Mouse (Mus musculus): Measurements from ENCODE around the gene Xrcc4. TPM values are rescaled to one million over a fixed set of nuclear protein-coding genes. Genes with fewer than 3 reads are reported as not detected.
A peak's percentile ranks its signal among the peaks of the same experiment; 100 is the strongest.

Gene Xrcc4
- polyA plus RNA-seq, 1 experiment, result 20.8 TPM

DNA sequence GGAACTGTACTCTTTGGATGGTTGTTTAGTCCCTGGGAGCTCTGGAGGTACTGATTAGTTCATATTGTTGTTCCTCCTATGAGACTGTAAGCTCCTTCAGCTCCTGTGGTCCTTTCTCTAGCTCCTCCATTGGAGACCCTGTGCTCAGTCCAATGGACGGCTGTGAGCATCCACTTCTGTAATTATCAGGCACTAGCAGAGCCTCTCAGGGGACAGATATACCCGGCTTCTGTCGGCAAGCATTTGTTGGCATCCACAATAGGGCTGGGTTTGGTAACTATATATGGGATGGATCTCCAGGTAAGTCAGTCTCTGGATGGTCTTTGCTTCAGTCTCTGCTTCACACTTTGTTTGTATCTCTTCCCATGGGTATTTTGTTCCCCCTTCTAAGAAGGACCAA lies 118.5 kb downstream of the Xrcc4 start:
- H3K4me3 ChIP-seq (ENCODE audit: insufficient read depth, low read length), result no peak overlapping the region
- TF ChIP-seq CTCF (IDR thresholded peaks at IDR 0.05; ENCODE audit: low read depth, low read length) (no peak), POLR2A (IDR thresholded peaks at IDR 0.05; ENCODE audit: borderline replicate concordance, low read depth, low read length) (no peak)
- H3K27ac ChIP-seq (ENCODE audit: insufficient read depth, low read depth, low read length), result no peak overlapping the region

DNA sequence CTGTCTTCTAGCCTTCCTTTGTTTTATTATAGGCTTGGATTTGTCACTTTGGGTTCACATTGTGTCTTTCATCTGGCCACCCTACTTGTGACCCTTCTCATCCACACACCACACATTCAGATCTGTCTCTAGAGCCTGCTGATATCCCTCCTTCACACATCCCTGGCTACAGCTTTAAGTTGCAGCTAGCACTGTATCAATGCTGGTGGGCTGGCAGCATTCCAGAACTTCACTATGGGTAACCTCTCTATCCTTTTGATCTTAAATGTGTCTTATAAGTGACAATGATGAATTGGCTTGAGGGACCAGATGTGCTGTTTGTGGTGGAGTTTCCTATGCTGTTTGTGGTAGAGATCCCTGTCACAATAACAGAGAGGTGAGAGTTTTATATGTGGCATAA lies 120.7 kb downstream of the Xrcc4 start:
- H3K27ac ChIP-seq (ENCODE audit: insufficient read depth, low read depth, low read length), result no peak overlapping the region
- H3K4me3 ChIP-seq (ENCODE audit: insufficient read depth, low read length), result no peak overlapping the region
- H3K4me1 ChIP-seq (ENCODE audit: control insufficient read depth, insufficient read depth, low read length), result no peaks in the 10 kb centered on the region
- TF ChIP-seq POLR2A (IDR thresholded peaks at IDR 0.05; ENCODE audit: borderline replicate concordance, low read depth, low read length), result no peak
- no peak for TF ChIP-seq CTCF (IDR thresholded peaks at IDR 0.05; ENCODE audit: low read depth, low read length)

More for the DNA sequence above, 118.5 kb downstream of the Xrcc4 start:
- no peaks in the 10 kb centered on the region for H3K4me1 ChIP-seq (ENCODE audit: control insufficient read depth, insufficient read depth, low read length)

- Histone ChIP-seq H3K4me3 (ENCODE audit: insufficient read depth, low read length) (no peak overlapping the region), H3K4me1 (ENCODE audit: control insufficient read depth, insufficient read depth, low read length) (no peaks in the 10 kb centered on the region)
- TF ChIP-seq CTCF (IDR thresholded peaks at IDR 0.05; ENCODE audit: low read depth, low read length), result no peak
- TF ChIP-seq POLR2A (IDR thresholded peaks at IDR 0.05; ENCODE audit: borderline replicate concordance, low read depth, low read length), result no peak
Measured at GRCm38 (mm10) chr13:89944354-89944753, 145.1 kb downstream of the Xrcc4 start.

GRCm38 (mm10) chr13:89929477-89929876 lies 159.9 kb downstream of the Xrcc4 start:
- Histone ChIP-seq H3K4me3 (ENCODE audit: insufficient read depth, low read length) (no peak overlapping the region), H3K27ac (ENCODE audit: insufficient read depth, low read depth, low read length) (no peak overlapping the region), H3K4me1 (ENCODE audit: control insufficient read depth, insufficient read depth, low read length) (no peaks in the 10 kb centered on the region)
- TF ChIP-seq CTCF (IDR thresholded peaks at IDR 0.05; ENCODE audit: low read depth, low read length) (no peak), POLR2A (IDR thresholded peaks at IDR 0.05; ENCODE audit: borderline replicate concordance, low read depth, low read length) (no peak)

More at GRCm38 (mm10) chr13:89944354-89944753, 145.1 kb downstream of the Xrcc4 start:
- no peak overlapping the region for H3K27ac ChIP-seq (ENCODE audit: insufficient read depth, low read depth, low read length)

DNA sequence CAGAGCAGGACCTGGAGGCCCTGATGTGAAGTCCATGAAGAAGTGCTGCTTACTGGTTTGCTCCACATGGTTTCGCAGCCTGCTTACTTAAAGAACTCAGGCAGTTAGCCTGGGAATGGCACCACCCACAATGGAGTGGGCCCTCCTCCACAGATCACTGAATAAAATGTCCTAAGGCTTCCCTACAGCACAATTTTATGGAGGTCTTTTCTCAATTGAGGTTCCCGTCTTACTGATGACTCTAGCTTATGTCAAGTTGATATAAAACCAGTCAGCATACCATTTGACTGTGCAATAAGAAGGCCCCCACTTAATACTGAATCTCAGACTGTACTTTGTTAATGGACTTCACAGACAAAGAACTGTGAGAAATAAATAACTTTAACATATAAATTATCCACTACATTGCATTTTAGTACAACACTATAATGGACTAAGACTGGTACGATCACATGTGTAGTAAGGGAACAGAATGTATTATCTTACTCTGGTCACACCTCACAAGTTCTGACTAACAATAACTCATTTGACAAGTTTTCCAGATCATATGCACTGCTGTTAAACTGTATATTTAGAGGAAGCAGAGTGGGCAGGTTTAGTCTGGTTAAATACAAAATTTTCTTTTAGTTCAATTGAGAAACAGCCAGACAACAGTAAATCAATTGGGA lies 170.5 kb downstream of the Xrcc4 start:
- Histone ChIP-seq H3K4me3 (ENCODE audit: insufficient read depth, low read length) (no peak overlapping the region), H3K27ac (ENCODE audit: insufficient read depth, low read depth, low read length) (no peak overlapping the region), H3K4me1 (ENCODE audit: control insufficient read depth, insufficient read depth, low read length) (peaks cover 4% of the 10 kb centered on the region)
- no peak for TF ChIP-seq POLR2A (IDR thresholded peaks at IDR 0.05; ENCODE audit: borderline replicate concordance, low read depth, low read length)
- TF ChIP-seq CTCF (IDR thresholded peaks at IDR 0.05; ENCODE audit: low read depth, low read length), result no peak

GRCm38 (mm10) chr13:89914332-89914731 lies 175.1 kb downstream of the Xrcc4 start:
- no peaks in the 10 kb centered on the region; the same call in 1 of the 2 replicates for H3K4me1 ChIP-seq (ENCODE audit: control insufficient read depth, insufficient read depth, low read length)
- no peak for TF ChIP-seq CTCF (IDR thresholded peaks at IDR 0.05; ENCODE audit: low read depth, low read length)
- H3K4me3 ChIP-seq (ENCODE audit: insufficient read depth, low read length), result no peak overlapping the region
- H3K27ac ChIP-seq (ENCODE audit: insufficient read depth, low read depth, low read length), result no peak overlapping the region

DNA sequence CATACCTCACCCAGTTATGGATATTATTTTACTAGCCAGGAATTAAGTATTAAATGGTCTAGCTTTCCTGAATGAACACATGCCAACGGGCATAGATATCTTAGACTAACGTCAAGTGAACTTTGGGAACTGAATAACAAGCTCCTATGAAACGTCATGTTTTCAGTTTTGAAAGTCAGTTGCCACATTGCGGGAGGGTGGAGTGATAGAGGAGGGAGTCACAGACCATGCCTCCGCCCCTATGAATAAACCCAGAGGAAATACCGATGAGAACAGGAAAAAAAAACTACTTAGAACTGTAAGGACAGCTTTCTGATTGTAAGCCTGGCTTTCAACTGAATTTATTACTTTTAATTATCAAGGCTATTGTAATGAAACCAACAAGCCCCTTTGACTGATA lies 175.5 kb downstream of the Xrcc4 start:
- Histone ChIP-seq H3K4me3 (ENCODE audit: insufficient read depth, low read length) (no peak overlapping the region), H3K27ac (ENCODE audit: insufficient read depth, low read depth, low read length) (no peak overlapping the region), H3K4me1 (ENCODE audit: control insufficient read depth, insufficient read depth, low read length) (no peaks in the 10 kb centered on the region; the same call in 1 of the 2 replicates)
- TF ChIP-seq POLR2A (IDR thresholded peaks at IDR 0.05; ENCODE audit: borderline replicate concordance, low read depth, low read length) (no peak), CTCF (IDR thresholded peaks at IDR 0.05; ENCODE audit: low read depth, low read length) (no peak)

GRCm38 (mm10) chr13:89906120-89906519 lies 183.3 kb downstream of the Xrcc4 start:
- TF ChIP-seq CTCF (IDR thresholded peaks at IDR 0.05; ENCODE audit: low read depth, low read length) (no peak), POLR2A (IDR thresholded peaks at IDR 0.05; ENCODE audit: borderline replicate concordance, low read depth, low read length) (no peak)
- no peak overlapping the region for H3K27ac ChIP-seq (ENCODE audit: insufficient read depth, low read depth, low read length)
- no peaks in the 10 kb centered on the region; the same call in 1 of the 2 replicates for H3K4me1 ChIP-seq (ENCODE audit: control insufficient read depth, insufficient read depth, low read length)
- no peak overlapping the region for H3K4me3 ChIP-seq (ENCODE audit: insufficient read depth, low read length)

GRCm38 (mm10) chr13:89899066-89899465 lies 190.3 kb downstream of the Xrcc4 start:
- no peak for TF ChIP-seq POLR2A (IDR thresholded peaks at IDR 0.05; ENCODE audit: borderline replicate concordance, low read depth, low read length)
- TF ChIP-seq CTCF (IDR thresholded peaks at IDR 0.05; ENCODE audit: low read depth, low read length), result no peak
- H3K27ac ChIP-seq (ENCODE audit: insufficient read depth, low read depth, low read length), result no peak overlapping the region
- H3K4me3 ChIP-seq (ENCODE audit: insufficient read depth, low read length), result no peak overlapping the region
- H3K4me1 ChIP-seq (ENCODE audit: control insufficient read depth, insufficient read depth, low read length), result no peaks in the 10 kb centered on the region

GRCm38 (mm10) chr13:89892140-89892539 lies 197.3 kb downstream of the Xrcc4 start:
- TF ChIP-seq POLR2A (IDR thresholded peaks at IDR 0.05; ENCODE audit: borderline replicate concordance, low read depth, low read length), result no peak
- no peak for TF ChIP-seq CTCF (IDR thresholded peaks at IDR 0.05; ENCODE audit: low read depth, low read length)
- Histone ChIP-seq H3K4me3 (ENCODE audit: insufficient read depth, low read length) (no peak overlapping the region), H3K4me1 (ENCODE audit: control insufficient read depth, insufficient read depth, low read length) (peaks cover 17% of the 10 kb centered on the region), H3K27ac (ENCODE audit: insufficient read depth, low read depth, low read length) (peak overlapping the region; percentile 24; the same call in 1 of the 2 replicates)
